Mouse (Mus musculus) lung, adult 2 months (tissue): ENCODE measurements at regions not wholly inside any gene's neighbourhood (a gene's known extent, or its start where the extent isn't known, plus 50 kb on each side); places are given as distances from the start of the nearest gene placed in this dataset.

Experiments
- CTCF ChIP-seq: fragments of 200-500 bp; IDR thresholded peaks from 2 replicates; pipeline ENCODE4 v1.5.1; 2011; ENCODE audit warnings: mild to moderate bottlenecking, low read length, control low read depth; ENCODE audit not compliant: insufficient read depth
- POLR2A ChIP-seq: fragments of 200-500 bp; IDR thresholded peaks from 2 replicates; pipeline ENCODE4 v1.6.1; 2011; ENCODE audit warnings: low read depth, mild to moderate bottlenecking, control low read depth, low read length, borderline replicate concordance; ENCODE audit errors: extremely low read depth

DNA sequence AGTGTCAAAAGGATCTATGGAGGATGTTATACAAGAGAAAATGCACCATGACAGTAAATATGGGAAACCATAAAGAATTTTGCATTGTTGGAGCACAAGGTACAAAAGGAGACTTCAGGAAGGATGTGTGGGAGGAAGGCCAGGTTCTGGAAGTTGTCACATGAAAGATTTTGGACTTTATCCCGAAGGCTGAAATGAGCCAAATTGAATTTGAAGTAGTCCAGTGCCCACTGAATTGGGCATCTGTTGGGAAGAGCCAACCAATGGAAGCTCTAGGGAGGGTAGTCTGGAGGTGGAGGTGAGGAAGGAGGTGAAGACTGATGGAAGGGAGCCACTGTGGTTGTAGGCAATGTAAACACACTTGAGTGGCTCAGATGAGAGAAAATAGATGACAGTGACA is 1445.6 kb downstream of the Gsdmc2 start:
- TF ChIP-seq CTCF (no peak), POLR2A (no peak)
